Mouse (Mus musculus): ENCODE data around the gene Ebna1bp2. TPM values are rescaled to one million over a fixed set of nuclear protein-coding genes. Genes with fewer than 3 reads are reported as not detected.
A peak's percentile ranks its signal among the peaks of the same experiment; 100 is the strongest.

Gene Ebna1bp2
- polyA plus RNA-seq, 1 experiment from 2014 or later = 85.5 TPM

GRCm38 (mm10) chr4:118620967-118621320, 345 bp downstream of the Ebna1bp2 start:
- H3K27me3 ChIP-seq (replicated peaks; ENCODE audit: insufficient read depth, low read length) = no peaks in the 10 kb centered on the region
- ATAC-seq (no peak; the same call in none of the 2 replicates), DNase-seq (ENCODE audit: low spot score) (no peak)
- H3K36me3 ChIP-seq (ENCODE audit: insufficient read depth, low read length) = peaks cover 23% of the 10 kb centered on the region; the same call in 1 of the 2 replicates
- peak overlapping the region; percentile 68 for H3K4me3 ChIP-seq (ENCODE audit: low read depth, low read length)
- TF ChIP-seq CTCF (IDR thresholded peaks at IDR 0.05) (no peak), EP300 (IDR thresholded peaks at IDR 0.05) (no peak)
- peak overlapping the region; percentile 55 for H3K9ac ChIP-seq (replicated peaks; ENCODE audit: low read depth)
- H3K9me3 ChIP-seq (ENCODE audit: low read length) = no peaks in the 10 kb centered on the region
- WGBS = under 1% methylated on average over 23 of the region's 23 CpGs
- peak overlapping the region; percentile 78 for H3K4me2 ChIP-seq (replicated peaks; ENCODE audit: low read depth, low read length)
- H3K27ac ChIP-seq (ENCODE audit: low read length) = peak overlapping the region; percentile 20; the same call in 1 of the 2 replicates
- H3K4me1 ChIP-seq (ENCODE audit: insufficient read depth, low read depth, low read length) = 0 out of 2 replicates have a peak, but pooled peaks cover 6% of the 10 kb centered on the region

GRCm38 (mm10) chr4:118621781-118622180, 1.2 kb downstream of the Ebna1bp2 start:
- ATAC-seq (no peak), DNase-seq (ENCODE audit: low spot score) (no peak)
- WGBS = 80% methylated on average over 9 of the region's 9 CpGs
- Histone ChIP-seq H3K27me3 (replicated peaks; ENCODE audit: insufficient read depth, low read length) (no peaks in the 10 kb centered on the region), H3K4me3 (ENCODE audit: low read depth, low read length) (no peak overlapping the region), H3K36me3 (ENCODE audit: insufficient read depth, low read length) (peaks cover 28% of the 10 kb centered on the region; the same call in 1 of the 2 replicates), H3K9ac (replicated peaks; ENCODE audit: low read depth) (peak overlapping the region; percentile 55; the same call in 1 of the 2 replicates), H3K9me3 (ENCODE audit: low read length) (no peaks in the 10 kb centered on the region), H3K4me2 (replicated peaks; ENCODE audit: low read depth, low read length) (peak overlapping the region; percentile 78), H3K4me1 (ENCODE audit: insufficient read depth, low read depth, low read length) (0 out of 2 replicates have a peak, but pooled peaks cover 6% of the 10 kb centered on the region), H3K27ac (ENCODE audit: low read length) (no peak overlapping the region)
- TF ChIP-seq CTCF (IDR thresholded peaks at IDR 0.05) (no peak), EP300 (IDR thresholded peaks at IDR 0.05) (no peak)

GRCm38 (mm10) chr4:118630261-118630660, 9.7 kb downstream of the Ebna1bp2 start:
- no peak overlapping the region for H3K27ac ChIP-seq (ENCODE audit: low read length)
- H3K27me3 ChIP-seq (replicated peaks; ENCODE audit: insufficient read depth, low read length) = no peaks in the 10 kb centered on the region
- no peak for DNase-seq (ENCODE audit: low spot score)
- H3K9me3 ChIP-seq (ENCODE audit: low read length) = no peaks in the 10 kb centered on the region
- 91% methylated on average over 5 of the region's 5 CpGs for WGBS
- TF ChIP-seq EP300 (IDR thresholded peaks at IDR 0.05) (no peak), CTCF (IDR thresholded peaks at IDR 0.05) (no peak)
- no peak overlapping the region for H3K9ac ChIP-seq (replicated peaks; ENCODE audit: low read depth)
- H3K4me1 ChIP-seq (ENCODE audit: insufficient read depth, low read depth, low read length) = no peaks in the 10 kb centered on the region
- H3K4me2 ChIP-seq (replicated peaks; ENCODE audit: low read depth, low read length) = no peak overlapping the region
- no peak overlapping the region for H3K4me3 ChIP-seq (ENCODE audit: low read depth, low read length)
- no peak for ATAC-seq
- H3K36me3 ChIP-seq (ENCODE audit: insufficient read depth, low read length) = peaks cover 17% of the 10 kb centered on the region; the same call in 1 of the 2 replicates

GRCm38 (mm10) chr4:118642346-118643190, 22.0 kb downstream of the Ebna1bp2 start:
- TF ChIP-seq CTCF (IDR thresholded peaks at IDR 0.05) (no peak), EP300 (IDR thresholded peaks at IDR 0.05) (no peak)
- WGBS = 33% methylated on average over 20 of the region's 20 CpGs
- no peak overlapping the region for H3K4me3 ChIP-seq (ENCODE audit: low read depth, low read length)
- no peaks in the 10 kb centered on the region for H3K27me3 ChIP-seq (replicated peaks; ENCODE audit: insufficient read depth, low read length)
- no peak overlapping the region for H3K4me2 ChIP-seq (replicated peaks; ENCODE audit: low read depth, low read length)
- no peaks in the 10 kb centered on the region for H3K4me1 ChIP-seq (ENCODE audit: insufficient read depth, low read depth, low read length)
- ATAC-seq = no peak
- no peaks in the 10 kb centered on the region for H3K9me3 ChIP-seq (ENCODE audit: low read length)
- no peak overlapping the region for H3K9ac ChIP-seq (replicated peaks; ENCODE audit: low read depth)
- peak; percentile 55 for DNase-seq (ENCODE audit: low spot score)
- no peaks in the 10 kb centered on the region for H3K36me3 ChIP-seq (ENCODE audit: insufficient read depth, low read length)
- no peak overlapping the region for H3K27ac ChIP-seq (ENCODE audit: low read length)

GRCm38 (mm10) chr4:118645234-118645633, 24.6 kb downstream of the Ebna1bp2 start:
- Histone ChIP-seq H3K4me1 (ENCODE audit: insufficient read depth, low read depth, low read length) (no peaks in the 10 kb centered on the region), H3K4me2 (replicated peaks; ENCODE audit: low read depth, low read length) (no peak overlapping the region), H3K36me3 (ENCODE audit: insufficient read depth, low read length) (no peaks in the 10 kb centered on the region), H3K27ac (ENCODE audit: low read length) (no peak overlapping the region), H3K27me3 (replicated peaks; ENCODE audit: insufficient read depth, low read length) (no peaks in the 10 kb centered on the region), H3K4me3 (ENCODE audit: low read depth, low read length) (no peak overlapping the region), H3K9me3 (ENCODE audit: low read length) (no peaks in the 10 kb centered on the region), H3K9ac (replicated peaks; ENCODE audit: low read depth) (no peak overlapping the region)
- no peak for TF ChIP-seq EP300 (IDR thresholded peaks at IDR 0.05)
- peak; percentile 84 for TF ChIP-seq CTCF (IDR thresholded peaks at IDR 0.05)
- DNase-seq (ENCODE audit: low spot score) (peak; percentile 22), ATAC-seq (no peak)
- WGBS = 6% methylated on average over 2 of the region's 2 CpGs

- DNase-seq (ENCODE audit: low spot score) (no peak), ATAC-seq (no peak)
- Histone ChIP-seq H3K9ac (replicated peaks; ENCODE audit: low read depth) (no peak within 1 kb of the TSS), H3K4me3 (ENCODE audit: low read depth, low read length) (no peak within 1 kb of the TSS), H3K36me3 (ENCODE audit: insufficient read depth, low read length) (no peaks in the 10 kb centered on the region), H3K27me3 (replicated peaks; ENCODE audit: insufficient read depth, low read length) (no peaks in the 10 kb centered on the region), H3K4me1 (ENCODE audit: insufficient read depth, low read depth, low read length) (no peaks in the 10 kb centered on the region), H3K4me2 (replicated peaks; ENCODE audit: low read depth, low read length) (no peak within 1 kb of the TSS), H3K9me3 (ENCODE audit: low read length) (no peaks in the 10 kb centered on the region), H3K27ac (ENCODE audit: low read length) (no peak within 1 kb of the TSS)
- TF ChIP-seq EP300 (IDR thresholded peaks at IDR 0.05) = no peak
- TF ChIP-seq CTCF (IDR thresholded peaks at IDR 0.05) = no peak
Observed at GRCm38 (mm10) chr4:118658652-118659051, 38.1 kb downstream of the Ebna1bp2 start, which contains the start of gene Olfr62. Olfr62 (plus strand) TSS chr4:118658952.

Other genes with a start within 250 kb of the Ebna1bp2 start
- gene Szt2, start 211.5 kb upstream of the Ebna1bp2 start, polyA plus RNA-seq (2015; fragmentation: Nextera tagmentation; extraction: Ambion mirVana) = 6.1 TPM in 2 replicates
- gene Med8, start 211.5 kb upstream of the Ebna1bp2 start, polyA plus RNA-seq (2015; fragmentation: Nextera tagmentation; extraction: Ambion mirVana) = 90.5 and 95.8 TPM in 2 replicates
- 351 and 356 TPM in 2 replicates for gene Elovl1, start 192.7 kb upstream of the Ebna1bp2 start, polyA plus RNA-seq (2015; fragmentation: Nextera tagmentation; extraction: Ambion mirVana)
- gene Cdc20, start 183.4 kb upstream of the Ebna1bp2 start, polyA plus RNA-seq (2015; fragmentation: Nextera tagmentation; extraction: Ambion mirVana) = 16.5 and 20.2 TPM in 2 replicates
- 1.1 TPM in 2 replicates for gene Mpl, start 163.3 kb upstream of the Ebna1bp2 start, polyA plus RNA-seq (2015; fragmentation: Nextera tagmentation; extraction: Ambion mirVana)
- 108 and 119 TPM in 2 replicates for gene Tie1, start 130.7 kb upstream of the Ebna1bp2 start, polyA plus RNA-seq (2015; fragmentation: Nextera tagmentation; extraction: Ambion mirVana)
- 23.1 and 23.2 TPM in 2 replicates for gene 2610528J11Rik, start 93.8 kb upstream of the Ebna1bp2 start, polyA plus RNA-seq (2015; fragmentation: Nextera tagmentation; extraction: Ambion mirVana)
- gene Tmem125, start 76.8 kb upstream of the Ebna1bp2 start, polyA plus RNA-seq (2015; fragmentation: Nextera tagmentation; extraction: Ambion mirVana) = 16.7 and 17.4 TPM in 2 replicates
- gene Cfap57, start within 50 bp of the Ebna1bp2 start, polyA plus RNA-seq (2015; fragmentation: Nextera tagmentation; extraction: Ambion mirVana) = 1.7 and 2.1 TPM in 2 replicates
- not detected in 2 replicates for gene Olfr62, start 38.2 kb downstream of the Ebna1bp2 start, polyA plus RNA-seq (2015; fragmentation: Nextera tagmentation; extraction: Ambion mirVana)
- gene Olfr1342, start 72.0 kb downstream of the Ebna1bp2 start, polyA plus RNA-seq (2015; fragmentation: Nextera tagmentation; extraction: Ambion mirVana) = 0.91 and 1.5 TPM in 2 replicates
- gene Olfr1341, start 82.7 kb downstream of the Ebna1bp2 start, polyA plus RNA-seq (2015; fragmentation: Nextera tagmentation; extraction: Ambion mirVana) = not detected in 2 replicates
- not detected in 2 replicates for gene Olfr1340, start 99.3 kb downstream of the Ebna1bp2 start, polyA plus RNA-seq (2015; fragmentation: Nextera tagmentation; extraction: Ambion mirVana)
- not detected in 2 replicates for gene Olfr1339, start 111.4 kb downstream of the Ebna1bp2 start, polyA plus RNA-seq (2015; fragmentation: Nextera tagmentation; extraction: Ambion mirVana)
- gene Olfr1338, start 137.9 kb downstream of the Ebna1bp2 start, polyA plus RNA-seq (2015; fragmentation: Nextera tagmentation; extraction: Ambion mirVana) = not detected in 2 replicates
- gene Olfr1337, start 161.8 kb downstream of the Ebna1bp2 start, polyA plus RNA-seq (2015; fragmentation: Nextera tagmentation; extraction: Ambion mirVana) = not detected in 2 replicates
- not detected in 2 replicates for gene Olfr1335, start 189.1 kb downstream of the Ebna1bp2 start, polyA plus RNA-seq (2015; fragmentation: Nextera tagmentation; extraction: Ambion mirVana)
- not detected in 2 replicates for gene Olfr1333, start 215.5 kb downstream of the Ebna1bp2 start, polyA plus RNA-seq (2015; fragmentation: Nextera tagmentation; extraction: Ambion mirVana)
- gene Olfr1331, start 243.8 kb downstream of the Ebna1bp2 start, polyA plus RNA-seq (2015; fragmentation: Nextera tagmentation; extraction: Ambion mirVana) = not detected in 2 replicates

Measured in lung, postnatal 0 days (tissue).